Mouse (Mus musculus): ENCODE data around the gene Srgap2.

DNA sequence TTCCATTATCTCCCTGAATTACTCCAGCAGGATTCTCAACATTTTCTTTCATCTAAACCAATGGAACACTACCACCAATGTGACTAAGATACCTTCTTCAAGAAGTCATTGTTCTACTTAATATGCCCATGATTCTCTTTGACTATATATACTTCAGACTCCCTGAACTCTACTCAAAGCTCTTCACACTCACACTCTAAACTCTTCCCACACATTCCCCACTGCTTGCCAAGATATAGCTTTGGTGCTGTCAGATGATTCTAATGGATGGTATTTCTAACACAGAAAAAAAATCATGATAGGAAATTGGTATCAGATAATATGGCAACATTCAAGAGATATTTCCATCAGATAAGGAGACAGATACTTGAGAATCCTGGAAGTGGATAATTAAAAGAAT, 129.0 kb downstream of the Srgap2 start:
- TF ChIP-seq CTCF (IDR thresholded peaks at IDR 0.05; ENCODE audit: low read depth, low read length), result no peak
- no peak for TF ChIP-seq POLR2A (IDR thresholded peaks at IDR 0.05; ENCODE audit: extremely low read depth, insufficient read depth, low read length)
